Mouse (Mus musculus): ENCODE results near the gene Pacsin2.
A peak's percentile ranks its signal among the peaks of the same experiment; 100 is the strongest.

Gene Pacsin2

DNA sequence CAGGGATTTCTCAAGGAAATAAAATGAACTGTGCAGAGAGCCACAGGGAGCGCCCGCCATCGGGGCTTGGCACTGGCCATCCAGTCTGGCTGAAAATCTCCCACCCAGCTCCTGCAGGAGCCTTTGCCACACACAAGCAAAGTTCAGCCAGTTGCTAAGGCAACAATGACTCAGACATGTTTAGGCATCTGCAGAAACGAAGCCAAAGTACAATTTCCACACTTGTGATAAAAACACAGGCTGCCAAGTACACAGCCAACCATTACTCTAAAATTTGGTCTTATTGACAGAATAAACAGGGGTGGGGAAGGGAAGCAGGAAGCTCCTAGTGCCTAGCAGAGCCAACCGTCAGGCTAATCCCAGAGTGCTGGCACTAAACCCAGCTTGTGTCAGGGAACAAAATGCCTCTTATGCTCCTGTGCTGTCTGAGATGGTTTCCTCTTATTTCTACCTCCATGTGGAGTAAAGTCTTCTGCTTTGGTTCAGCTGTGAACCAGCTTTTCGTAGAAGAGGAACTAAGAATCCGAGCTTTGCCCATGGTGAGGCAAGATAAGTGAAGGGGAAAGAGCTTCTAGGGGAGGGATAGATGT is 12.7 kb downstream of the Pacsin2 start:
- DNase-seq (ENCODE audit: low spot score) = no peak

DNA sequence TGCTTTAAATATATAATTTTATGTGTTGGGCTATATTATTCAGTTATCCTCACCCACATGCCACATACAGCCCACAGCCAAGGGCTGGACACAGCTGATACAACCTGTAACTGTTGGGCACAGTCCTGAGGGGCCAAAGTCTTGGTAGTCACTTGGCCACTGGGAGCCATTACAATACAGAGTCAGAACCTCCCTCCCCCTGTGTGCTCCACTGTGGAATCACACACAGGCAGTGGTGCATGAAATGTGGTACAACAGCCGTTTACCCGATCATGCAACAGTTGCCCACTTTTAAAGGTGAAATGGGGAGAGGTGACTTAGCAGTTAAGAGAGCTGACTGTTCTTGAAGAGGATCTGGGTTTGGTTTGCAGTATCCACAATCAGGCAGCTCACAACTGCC is 14.4 kb downstream of the Pacsin2 start:
- no peak for DNase-seq (ENCODE audit: low spot score)

DNA sequence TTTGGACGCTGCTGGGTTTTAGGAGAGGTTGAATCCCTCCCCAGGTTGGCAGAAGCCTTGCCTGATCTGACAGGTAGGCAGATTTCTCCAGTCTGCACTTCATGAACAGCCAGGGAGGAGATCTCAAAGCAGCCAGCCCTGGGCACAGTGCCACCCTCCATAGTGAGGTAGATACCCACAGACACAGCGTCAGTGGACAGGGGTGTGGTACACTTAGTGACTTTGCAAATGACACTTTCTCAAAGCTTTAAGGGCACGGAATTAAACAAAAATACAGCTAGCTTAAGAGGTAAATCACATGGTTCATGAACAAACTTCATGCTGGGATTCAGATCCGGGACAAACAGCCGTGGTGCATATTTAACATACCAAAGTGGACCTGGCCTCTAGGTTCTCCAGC is 15.8 kb downstream of the Pacsin2 start:
- no peak for DNase-seq (ENCODE audit: low spot score)

- DNase-seq (ENCODE audit: low spot score) = no peak
Observed at GRCm38 (mm10) chr15:83447791-83448544, 16.4 kb downstream of the Pacsin2 start.

DNA sequence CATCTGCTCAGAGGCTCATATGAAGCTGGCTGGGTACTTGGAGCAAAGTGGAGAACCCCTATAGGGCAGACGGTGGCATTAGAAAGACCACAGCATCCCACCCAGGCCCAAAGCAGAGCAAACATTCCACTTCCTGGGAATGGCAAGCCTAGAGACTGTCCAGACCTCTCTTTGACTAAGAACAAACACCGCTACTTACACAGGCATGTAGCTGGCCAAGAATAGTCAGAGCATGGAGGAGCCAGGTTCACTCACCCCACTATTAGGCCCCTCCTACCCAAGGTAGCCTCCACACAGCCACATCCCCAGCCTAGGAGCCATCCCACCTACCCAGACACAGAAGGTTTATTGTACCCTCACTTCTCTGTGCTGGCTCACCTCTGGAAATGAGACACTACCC is 18.5 kb downstream of the Pacsin2 start:
- DNase-seq (ENCODE audit: low spot score) = no peak

- no peak for DNase-seq (ENCODE audit: low spot score)
Observed at GRCm38 (mm10) chr15:83445383-83445782, 19.0 kb downstream of the Pacsin2 start.

GRCm38 (mm10) chr15:83444425-83444824 is 20.0 kb downstream of the Pacsin2 start:
- peak; percentile 14 for DNase-seq (ENCODE audit: low spot score)

DNA sequence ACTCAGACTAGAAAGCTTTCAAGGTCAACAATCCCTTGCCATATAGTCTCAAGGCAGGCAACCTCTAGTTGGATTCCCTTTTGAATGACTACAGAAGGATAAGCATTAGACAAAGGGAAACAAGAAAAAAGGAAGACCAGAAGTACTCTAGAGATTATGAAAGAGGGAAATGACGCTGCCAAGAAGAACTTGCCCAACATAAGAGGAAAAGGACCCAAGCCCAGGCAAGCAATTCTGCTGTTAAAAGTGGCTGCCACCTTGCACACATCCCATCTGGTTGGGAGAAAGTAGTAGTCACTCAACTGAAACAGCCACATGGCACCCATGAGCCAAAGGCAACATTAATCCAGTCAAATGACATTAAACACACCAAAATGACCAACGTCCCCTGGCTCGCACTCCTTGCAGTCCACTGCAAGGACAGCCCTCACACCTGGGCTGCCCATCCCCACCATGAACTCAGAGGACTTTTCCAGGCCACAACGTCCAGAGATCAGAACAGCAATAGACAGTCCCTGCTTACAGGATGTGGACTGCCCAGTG is 21.8 kb downstream of the Pacsin2 start:
- DNase-seq (ENCODE audit: low spot score) = no peak

DNA sequence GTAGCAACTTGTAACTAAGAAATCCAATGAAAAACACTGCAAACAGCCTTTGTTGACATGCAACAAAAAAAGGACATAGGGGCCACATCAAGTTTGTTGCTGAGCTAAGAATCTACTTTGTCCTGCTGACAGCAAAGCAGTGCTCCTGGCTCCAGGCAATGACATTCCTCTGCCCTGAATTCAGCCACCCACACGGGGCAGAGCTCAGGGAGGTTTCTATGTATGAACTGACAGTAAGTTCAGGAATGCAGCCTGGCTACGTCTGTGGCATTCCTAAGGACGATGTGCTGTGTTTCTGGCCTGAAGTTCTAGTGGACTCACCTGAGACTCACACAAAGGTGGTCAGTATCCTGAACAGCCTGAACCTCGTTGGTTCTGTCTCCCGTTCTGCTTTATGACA is 23.7 kb downstream of the Pacsin2 start:
- no peak for DNase-seq (ENCODE audit: low spot score)

- no peak for DNase-seq (ENCODE audit: low spot score)
Observed at GRCm38 (mm10) chr15:83436541-83436940, 27.9 kb downstream of the Pacsin2 start.

DNA sequence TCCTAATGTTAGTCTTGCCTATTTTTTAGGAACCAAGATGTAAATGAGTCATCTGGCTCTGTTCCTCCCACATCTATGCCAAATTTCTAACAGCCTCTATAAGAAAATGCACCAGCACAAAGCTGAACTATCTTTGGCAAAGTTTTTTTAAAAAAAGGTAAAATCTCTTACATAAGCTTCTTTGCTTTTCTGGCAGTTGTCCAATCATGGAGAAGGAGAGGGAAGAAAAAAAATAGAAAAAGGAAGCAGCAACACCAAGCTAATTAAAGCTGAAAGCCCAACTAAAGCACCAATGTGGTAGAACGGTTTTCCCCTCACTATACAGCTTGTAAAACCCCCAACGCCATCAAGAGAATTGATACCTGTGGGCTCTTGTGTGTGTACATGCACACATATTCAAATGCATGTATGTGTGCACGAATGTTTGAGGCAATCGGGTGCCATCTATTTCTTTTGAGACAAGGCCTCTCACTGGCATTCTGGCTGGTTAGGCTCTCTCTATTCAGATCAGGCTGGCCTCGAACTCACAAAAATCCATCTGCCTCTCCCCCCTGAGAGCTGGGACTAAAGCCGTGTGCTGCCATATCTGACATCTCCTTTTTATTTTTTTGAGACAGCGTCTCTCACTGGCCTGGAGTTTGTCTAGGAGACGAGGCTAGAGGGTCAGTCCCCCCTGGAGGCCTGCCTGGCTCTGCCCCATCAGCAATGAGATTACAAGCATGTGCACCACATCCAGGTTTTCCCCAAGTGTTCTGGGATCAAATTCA is 28.9 kb downstream of the Pacsin2 start:
- no peak for DNase-seq (ENCODE audit: low spot score)

- no peak for DNase-seq (ENCODE audit: low spot score)
Observed at GRCm38 (mm10) chr15:83434692-83435091, 29.7 kb downstream of the Pacsin2 start.

DNA sequence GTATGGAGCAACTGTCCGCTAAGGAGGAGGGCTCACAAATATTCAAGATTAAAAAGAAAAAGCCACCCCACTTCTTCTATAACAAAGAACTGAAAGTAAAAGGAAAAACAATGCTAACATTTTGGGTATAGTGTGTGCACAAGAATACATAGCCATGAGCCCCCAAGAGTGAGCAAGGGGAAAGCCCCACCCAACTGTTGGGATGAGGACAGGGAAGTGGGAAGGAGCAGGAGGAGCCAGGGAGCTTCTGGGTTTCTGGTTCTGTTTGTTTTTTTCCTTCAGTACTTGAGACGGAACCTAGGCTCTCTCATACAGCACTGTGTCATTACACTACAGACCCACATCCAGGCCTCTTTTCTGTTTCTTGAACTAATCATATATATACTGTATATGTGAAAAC is 31.1 kb downstream of the Pacsin2 start:
- DNase-seq (ENCODE audit: low spot score) = no peak

GRCm38 (mm10) chr15:83432231-83433031 is 32.0 kb downstream of the Pacsin2 start:
- DNase-seq (ENCODE audit: low spot score) = peak; percentile 35

DNA sequence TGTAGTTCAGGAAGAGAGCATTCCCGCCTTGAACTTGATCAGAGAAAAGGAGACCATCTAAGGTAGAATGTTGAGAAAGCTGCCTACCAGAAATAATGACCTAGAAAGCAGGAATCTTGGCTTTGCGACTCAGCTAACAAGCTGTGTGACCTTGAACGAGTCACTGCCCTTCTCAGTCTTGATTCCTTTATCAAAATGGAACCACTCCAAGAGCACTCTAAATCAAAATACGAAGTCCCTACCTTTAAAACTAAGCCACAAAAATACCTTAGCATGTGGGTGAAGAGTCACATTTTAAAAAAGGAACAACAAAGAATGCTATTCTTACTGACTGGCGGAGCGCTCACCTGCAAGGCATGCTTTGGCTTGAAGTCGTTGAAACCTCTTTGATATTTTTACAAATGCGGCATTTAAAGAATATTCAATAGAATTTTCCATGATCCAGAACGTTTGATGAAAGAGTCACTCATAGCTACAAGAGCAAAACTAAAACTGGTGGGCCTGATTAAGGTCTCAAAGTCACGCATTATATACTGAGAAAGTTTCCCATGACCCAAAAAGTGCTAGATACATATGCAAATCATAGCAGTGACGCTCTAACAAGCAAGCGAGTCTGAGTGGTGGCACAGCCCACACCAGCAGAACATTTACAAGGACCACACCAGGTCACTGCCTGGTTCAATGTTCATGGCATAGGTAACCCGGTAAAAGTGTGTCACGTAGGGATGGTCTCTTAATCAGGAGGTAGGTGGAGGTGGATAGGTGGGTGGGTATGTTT is 33.2 kb downstream of the Pacsin2 start:
- DNase-seq (ENCODE audit: low spot score) = no peak

GRCm38 (mm10) chr15:83430419-83430818 is 34.0 kb downstream of the Pacsin2 start:
- DNase-seq (ENCODE audit: low spot score) = no peak

GRCm38 (mm10) chr15:83428586-83428985 is 35.8 kb downstream of the Pacsin2 start:
- DNase-seq (ENCODE audit: low spot score) = no peak

- DNase-seq (ENCODE audit: low spot score) = no peak
Observed at GRCm38 (mm10) chr15:83427294-83428163, 36.9 kb downstream of the Pacsin2 start.

- DNase-seq (ENCODE audit: low spot score) = peak; percentile 44
Observed at GRCm38 (mm10) chr15:83425794-83426193, 38.6 kb downstream of the Pacsin2 start.

GRCm38 (mm10) chr15:83425277-83425676 is 39.1 kb downstream of the Pacsin2 start:
- DNase-seq (ENCODE audit: low spot score) = no peak

All from embryo, embryonic 10.5 days (tissue).